Mouse (Mus musculus) spleen, postnatal 36 days (tissue): ENCODE measurements around the gene Tbx4.

ENCODE experiments used
- DNase-seq, 2 experiments: peaks; one replicate each; pipeline ENCODE4 v3.0.0; 2022; ENCODE audit warnings: low spot score in 2 of 2, mixed read lengths in 1 of 2

The Tbx4 gene

GRCm38 (mm10) chr11:85900291-85900690 lies 14.1 kb downstream of the Tbx4 start:
- DNase-seq, result no peak

GRCm38 (mm10) chr11:85909514-85909913 lies 23.3 kb downstream of the Tbx4 start:
- DNase-seq, result no peak

GRCm38 (mm10) chr11:85910133-85910532 lies 23.9 kb downstream of the Tbx4 start:
- no peak for DNase-seq

GRCm38 (mm10) chr11:85913506-85913905 lies 27.3 kb downstream of the Tbx4 start:
- DNase-seq, result no peak

- DNase-seq, result no peak
Observed at GRCm38 (mm10) chr11:85917091-85917992, 31.1 kb downstream of the Tbx4 start.

GRCm38 (mm10) chr11:85917993-85918325 lies 31.7 kb downstream of the Tbx4 start:
- no peak for DNase-seq

GRCm38 (mm10) chr11:85918388-85918940 lies 32.2 kb downstream of the Tbx4 start:
- no peak for DNase-seq

- no peak for DNase-seq
Observed at GRCm38 (mm10) chr11:85925294-85925743, 39.1 kb downstream of the Tbx4 start.

- DNase-seq, result no peak
Observed at GRCm38 (mm10) chr11:85926287-85926764, 40.1 kb downstream of the Tbx4 start.

- no peak for DNase-seq
Observed at GRCm38 (mm10) chr11:85928106-85928505, 41.9 kb downstream of the Tbx4 start.

GRCm38 (mm10) chr11:85929651-85930050 lies 43.4 kb downstream of the Tbx4 start:
- DNase-seq, result no peak

- DNase-seq, result no peak
Observed at GRCm38 (mm10) chr11:85941785-85942570, 55.8 kb downstream of the Tbx4 start.

GRCm38 (mm10) chr11:85948765-85949164 lies 62.5 kb downstream of the Tbx4 start:
- DNase-seq, result no peak

- DNase-seq, result no peak
Observed at GRCm38 (mm10) chr11:85949749-85950148, 63.5 kb downstream of the Tbx4 start.

- no peak for DNase-seq
Observed at GRCm38 (mm10) chr11:85952538-85952937, 66.3 kb downstream of the Tbx4 start.

- no peak for DNase-seq
Observed at GRCm38 (mm10) chr11:85955611-85956010, 69.4 kb downstream of the Tbx4 start.

- DNase-seq, result no peak
Observed at GRCm38 (mm10) chr11:85956422-85956821, 70.2 kb downstream of the Tbx4 start.

- no peak for DNase-seq
Observed at GRCm38 (mm10) chr11:85956950-85957778, 70.9 kb downstream of the Tbx4 start.

GRCm38 (mm10) chr11:85959837-85960236 lies 73.6 kb downstream of the Tbx4 start:
- no peak for DNase-seq

GRCm38 (mm10) chr11:85960273-85960672 lies 74.1 kb downstream of the Tbx4 start:
- no peak for DNase-seq

GRCm38 (mm10) chr11:85961498-85961897 lies 75.3 kb downstream of the Tbx4 start:
- no peak for DNase-seq
